Mouse (Mus musculus) yolk sac, embryonic 10.5 days (tissue): ENCODE results near the gene Cntd1.

Source experiments
- DNase-seq: peaks from one replicate; pipeline ENCODE4 v3.0.0-alpha.2; 2017; ENCODE audit warnings: low spot score

Gene Cntd1

DNA sequence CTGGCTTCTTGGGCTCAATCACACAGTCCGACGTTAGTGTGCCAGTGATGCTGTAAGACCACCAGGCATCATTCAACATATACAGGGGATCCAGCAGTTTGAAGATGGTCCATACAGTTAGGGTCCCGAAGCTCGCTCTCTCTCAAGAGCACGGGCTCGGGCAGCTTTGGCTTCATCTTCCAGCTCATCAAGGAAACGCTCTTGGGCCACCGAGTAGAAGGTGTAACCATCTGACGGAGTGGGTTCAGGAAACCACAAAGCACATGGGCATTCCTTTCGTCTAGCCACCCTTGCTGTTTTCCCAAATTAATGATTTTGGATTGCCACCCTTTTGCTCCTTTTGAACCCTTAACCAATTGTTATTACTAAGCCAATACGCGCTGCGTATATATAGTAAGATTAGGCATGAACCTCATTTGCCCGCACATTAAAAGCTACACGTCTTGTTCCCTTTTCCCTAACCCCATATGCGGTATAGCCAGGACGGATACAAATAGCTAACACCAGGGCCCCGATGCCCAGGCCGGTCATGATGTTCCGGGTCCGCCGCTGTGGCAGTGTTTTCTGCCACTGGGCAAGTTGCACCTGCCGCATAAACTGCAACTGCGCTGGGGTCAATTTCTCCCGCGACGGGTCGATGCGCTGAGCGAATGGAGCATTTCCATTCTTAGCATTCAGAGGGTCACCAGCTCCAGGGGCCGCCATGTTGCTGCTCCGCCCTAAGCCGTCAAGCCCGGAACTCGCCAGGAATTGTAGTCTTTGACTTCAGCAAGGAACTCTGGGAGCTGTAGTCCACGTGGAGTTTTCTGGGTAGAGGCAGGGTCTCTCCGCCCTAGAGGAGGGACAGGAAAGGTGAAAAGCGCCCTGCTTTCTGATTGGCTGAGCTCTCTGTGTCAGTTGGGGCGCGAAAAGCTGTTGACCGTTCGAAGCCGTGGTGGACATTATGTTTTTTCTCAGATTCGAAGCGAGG lies at the start of gene Cntd1, which contains the start of gene Coa3:
Cntd1 (plus strand) TSS at position 790 of the 970 bp plus-strand sequence.
Coa3 (minus strand) TSS at position 892 of the 970 bp plus-strand sequence.
- peak; percentile 92 for DNase-seq

GRCm38 (mm10) chr11:101229361-101229900 lies 49.4 kb upstream of the Cntd1 start:
- DNase-seq, result no peak

DNA sequence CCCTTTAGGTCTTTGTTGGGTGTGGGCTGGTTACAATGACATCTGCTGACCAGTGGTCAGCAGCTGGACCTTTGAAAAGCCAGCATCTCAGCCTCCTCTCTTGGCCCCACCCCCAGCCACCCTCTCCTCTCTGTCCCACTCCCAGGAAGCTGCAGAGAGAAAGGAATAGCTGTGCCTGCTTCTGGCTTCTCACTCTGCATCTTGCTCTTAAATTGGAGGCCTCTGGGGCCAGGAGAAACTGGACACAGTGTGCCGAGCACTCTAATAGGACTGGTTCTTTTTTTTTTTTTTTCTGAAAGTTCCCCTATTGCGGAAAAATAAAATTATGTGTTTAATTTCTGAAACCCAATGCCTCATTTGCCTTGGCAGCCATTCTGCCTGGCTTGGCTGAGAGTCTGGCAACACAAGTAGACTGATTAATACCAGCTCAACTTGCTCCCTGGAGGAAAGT lies 48.7 kb upstream of the Cntd1 start:
- DNase-seq, result peak; percentile 65

DNA sequence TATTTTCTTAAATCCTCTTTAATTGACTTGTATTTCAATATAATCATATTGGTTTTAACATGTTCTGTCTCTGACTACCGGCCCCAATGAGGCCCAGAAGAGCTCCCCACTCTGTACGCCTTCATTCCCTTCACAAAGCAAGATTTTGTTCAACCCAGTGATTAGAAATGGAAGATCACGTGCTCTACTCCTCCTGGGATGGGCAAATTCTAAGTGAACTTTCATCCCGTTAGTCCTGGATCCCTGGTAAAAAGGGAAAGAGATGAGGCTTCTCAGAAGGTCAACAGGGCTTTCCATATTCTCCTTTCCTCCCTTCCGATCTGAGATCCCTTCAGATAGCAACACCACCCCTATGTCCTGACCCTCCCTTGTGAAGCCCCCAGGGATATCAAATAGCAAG lies 48.3 kb upstream of the Cntd1 start:
- DNase-seq, result no peak

DNA sequence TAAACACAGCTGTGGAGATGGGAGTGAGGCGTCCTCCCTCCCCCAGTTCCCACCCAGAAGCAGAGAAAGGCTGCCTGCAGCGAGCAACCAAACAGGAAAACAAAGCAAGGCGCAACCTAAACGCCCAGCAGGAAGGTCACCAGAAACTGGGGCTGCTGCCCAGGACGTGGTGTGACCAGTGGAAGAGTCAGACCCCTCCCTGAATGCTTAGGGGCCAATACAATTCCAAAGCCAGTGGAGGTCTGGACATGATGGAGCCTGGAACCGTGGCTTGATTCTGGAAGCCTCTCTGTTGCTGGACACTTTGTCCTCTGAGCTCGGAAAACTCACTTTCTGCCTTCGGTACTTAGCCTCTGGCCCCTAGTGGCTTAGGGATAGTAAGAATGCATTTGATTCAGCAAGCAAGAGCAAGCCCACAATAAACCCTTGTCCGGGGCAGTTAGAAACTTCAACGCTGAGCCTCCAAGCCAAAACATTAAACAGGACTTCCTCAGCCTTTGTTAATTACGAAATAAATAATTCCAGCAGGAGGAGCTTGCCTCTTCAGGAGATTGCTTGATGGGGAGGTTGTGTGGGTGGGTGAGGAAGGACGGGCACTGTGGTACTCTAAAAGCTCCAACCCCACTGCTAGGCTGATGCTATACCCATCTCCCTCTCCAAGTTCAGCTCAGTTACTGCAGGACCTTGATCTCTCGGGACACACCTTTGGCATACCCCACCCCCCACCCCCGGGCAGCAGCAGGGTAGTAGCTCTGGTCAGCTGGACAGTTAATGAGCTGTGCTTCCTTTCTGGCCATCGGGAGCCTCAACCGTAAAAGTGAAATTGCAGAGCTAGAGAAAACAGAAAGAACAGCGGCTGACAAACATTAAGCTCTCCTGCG lies 47.6 kb upstream of the Cntd1 start:
- peak; percentile 62 for DNase-seq

- DNase-seq, result peak; percentile 68
These were observed 46.6 kb upstream of the Cntd1 start for GRCm38 (mm10) chr11:101232010-101232839.

DNA sequence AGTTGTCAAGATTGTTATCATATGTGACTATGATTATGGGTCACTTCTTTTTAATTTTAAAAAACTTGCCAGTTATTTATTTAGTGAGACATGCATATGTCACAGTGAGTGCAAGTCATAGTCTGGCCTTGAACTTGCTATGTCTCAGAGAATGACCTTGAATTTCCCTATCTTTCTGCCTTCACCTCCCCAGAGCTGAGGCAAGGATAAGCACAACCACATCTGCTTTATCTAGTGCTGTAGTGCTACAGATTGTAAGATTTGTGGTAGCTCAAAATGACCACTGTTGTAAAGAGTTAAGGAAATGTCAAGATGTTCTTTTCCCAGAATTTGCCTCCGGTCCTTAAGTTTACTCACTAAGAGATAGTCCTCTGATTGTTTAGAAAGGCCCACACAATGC lies 45.6 kb upstream of the Cntd1 start:
- DNase-seq, result no peak

DNA sequence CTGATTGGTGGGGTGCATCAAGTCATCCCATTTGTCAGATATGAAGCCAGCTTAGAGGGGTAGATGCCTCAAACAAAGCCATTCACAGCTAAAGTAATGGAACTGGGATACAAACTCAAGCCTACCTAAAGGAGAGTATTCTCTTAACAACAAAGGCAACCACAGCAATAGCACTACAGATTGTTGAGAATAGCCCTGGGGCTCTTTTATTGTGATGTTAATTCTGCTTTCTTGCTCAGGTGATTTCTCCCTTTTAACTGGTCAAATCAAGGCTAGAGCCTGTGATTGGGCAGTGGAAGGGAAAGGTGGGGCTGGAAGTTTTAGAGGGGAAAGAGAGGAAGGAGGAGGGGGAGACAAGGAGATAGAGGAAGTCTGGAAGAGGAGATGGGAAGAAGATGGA lies 44.7 kb upstream of the Cntd1 start:
- DNase-seq, result no peak

DNA sequence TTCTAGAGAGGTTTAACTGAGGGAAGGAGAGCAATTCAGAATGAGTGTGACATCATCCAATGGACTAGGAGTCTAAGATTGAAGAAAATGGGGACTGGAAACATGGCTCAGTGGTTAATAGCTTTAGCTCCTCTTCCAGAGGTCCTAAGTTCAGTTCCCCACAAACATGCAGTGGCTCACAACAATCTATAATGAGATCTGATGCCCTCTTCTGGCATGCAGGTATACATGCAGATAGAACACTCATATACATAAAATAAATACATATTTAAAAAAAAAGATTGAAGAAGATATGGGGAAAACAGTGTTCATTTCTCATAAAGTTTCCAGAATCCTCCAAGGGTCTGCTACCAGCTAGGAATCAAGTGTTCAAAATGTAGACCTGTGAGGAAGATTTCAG lies 43.4 kb upstream of the Cntd1 start:
- no peak for DNase-seq

- no peak for DNase-seq
These were observed 42.0 kb upstream of the Cntd1 start for GRCm38 (mm10) chr11:101236782-101237181.

- DNase-seq, result no peak
These were observed 40.7 kb upstream of the Cntd1 start for GRCm38 (mm10) chr11:101238071-101238647.

DNA sequence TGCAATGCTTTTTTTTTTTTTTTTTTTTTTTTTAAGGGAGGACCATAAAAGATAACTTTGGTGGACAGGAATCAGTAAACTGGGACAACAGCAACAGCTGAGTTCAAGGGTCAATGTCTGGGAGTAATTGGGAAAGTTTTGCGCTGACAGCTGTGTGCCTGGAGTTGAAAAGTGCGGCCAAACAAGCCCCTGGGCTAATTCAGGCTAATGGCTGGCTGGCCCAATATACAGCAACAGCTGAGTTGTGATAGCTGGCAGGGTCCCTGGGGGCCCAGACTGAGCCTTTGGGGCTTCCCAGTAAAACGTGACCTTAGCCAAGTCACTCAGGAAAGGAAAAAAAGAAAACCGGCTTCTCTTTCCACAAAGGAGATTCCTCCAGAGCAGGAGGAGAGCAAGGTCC lies 33.7 kb upstream of the Cntd1 start:
- peak; percentile 74 for DNase-seq

GRCm38 (mm10) chr11:101245855-101246701 lies 32.7 kb upstream of the Cntd1 start, which contains the start of gene Ramp2:
TSS of gene Ramp2 (plus strand) at chr11:101246028.
- DNase-seq, result no peak

GRCm38 (mm10) chr11:101246702-101247012 lies 32.2 kb upstream of the Cntd1 start:
- no peak for DNase-seq

DNA sequence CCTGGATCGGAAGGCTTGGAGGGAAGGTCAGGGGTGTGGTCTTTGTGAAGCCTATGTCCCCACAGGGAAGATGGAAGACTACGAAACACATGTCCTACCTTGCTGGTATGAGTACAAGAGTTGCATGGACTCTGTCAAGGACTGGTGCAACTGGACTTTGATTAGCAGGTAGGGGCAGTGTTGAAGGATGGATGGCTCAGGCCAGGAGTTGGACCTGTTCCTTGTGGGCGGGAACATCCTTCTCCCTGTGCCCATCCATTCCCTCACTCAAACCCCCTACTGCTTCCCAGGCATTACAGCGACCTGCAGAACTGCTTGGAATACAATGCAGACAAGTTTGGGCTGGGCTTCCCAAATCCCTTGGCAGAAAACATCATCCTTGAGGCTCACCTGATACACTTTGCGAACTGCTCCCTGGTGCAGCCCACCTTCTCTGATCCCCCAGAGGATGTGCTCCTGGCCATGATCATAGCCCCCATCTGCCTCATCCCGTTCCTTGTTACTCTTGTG lies 31.2 kb upstream of the Cntd1 start:
- DNase-seq, result no peak

GRCm38 (mm10) chr11:101248258-101248994 lies 30.4 kb upstream of the Cntd1 start:
- DNase-seq, result no peak

DNA sequence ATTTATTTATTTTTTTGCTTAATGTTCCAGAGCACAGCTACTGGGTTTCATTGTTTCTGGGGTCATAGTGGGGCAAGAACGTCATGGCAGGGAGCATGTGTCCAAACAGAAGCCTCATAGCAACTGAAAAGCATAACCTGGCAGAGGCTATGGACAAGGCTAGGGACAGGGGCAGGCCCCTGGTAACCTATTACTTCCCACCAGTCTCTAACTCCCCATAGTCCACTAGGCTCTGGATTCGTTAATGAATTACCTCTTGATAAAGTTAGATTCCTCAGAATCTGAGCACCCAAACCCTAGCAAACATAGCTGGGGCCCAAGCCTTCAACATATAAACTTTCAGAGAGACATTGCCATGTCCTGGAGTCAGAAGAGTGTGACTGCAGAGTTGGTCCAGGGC lies 27.8 kb upstream of the Cntd1 start:
- DNase-seq, result no peak

GRCm38 (mm10) chr11:101252941-101253340 lies 25.9 kb upstream of the Cntd1 start:
- no peak for DNase-seq
